In genomic region chr11:78431176-78431575, GRCm38 (mm10) we compare ENCODE assay signal across 21 mouse cellular contexts. TPM values are rescaled to one million over a fixed set of nuclear protein-coding genes. Genes with fewer than 3 reads are reported as not detected.
DNase-seq lines count a peak whose midpoint lies in the region; ATAC-seq and TF ChIP-seq lines count a peak whose summit lies in the region.
"Had no signal": no experiment of that assay in that cellular context is flagged by ENCODE, and none has a peak within 500 bp of the region (broad histone marks: within the 10 kb centered on the region; RNA-seq: fewer than 3 reads in every experiment).

No protein-coding gene starts in this region.

- DNase-seq in kidney, adult 2 months: peak; percentile 89
- peak; percentile 71 for DNase-seq in kidney, postnatal 14 days
- DNase-seq in limb, embryonic 10.5 days (ENCODE audit: low spot score): no peak
- no peak for DNase-seq in thymus, adult 2 months
- DNase-seq in spleen, postnatal 4 days (ENCODE audit: low spot score in 2 of 2): no peak
- DNase-seq: cerebellum, adult 11-12 months; gastrocnemius, postnatal 10 days; lung, postnatal 4 days had no signal

- H3K4me2 ChIP-seq in kidney, embryonic 16.5 days (replicated peaks; ENCODE audit: low read depth, low read length): no peak overlapping the region
- H3K4me2 ChIP-seq in intestine, embryonic 15.5 days (replicated peaks): no peak overlapping the region
- H3K4me2 ChIP-seq: forebrain, embryonic 15.5 days; hindbrain, embryonic 15.5 days; limb, embryonic 15.5 days; midbrain, embryonic 15.5 days; neural tube, embryonic 13.5 days had no signal

- TF ChIP-seq CTCF in kidney, adult 2 months (conservative IDR thresholded peaks at IDR 0.05; ENCODE audit: insufficient read depth, insufficient read length, low read depth, low read length): no peak
- no peak for TF ChIP-seq CTCF in thymus, adult 2 months (IDR thresholded peaks at IDR 0.05; ENCODE audit: borderline replicate concordance, control insufficient read depth, extremely low read depth, insufficient read depth, low read length, poor library complexity)

- H3K36me3 ChIP-seq in kidney, adult 2 months (ENCODE audit: control insufficient read depth, insufficient read depth, low read length): no peaks in the 10 kb centered on the region
- no peaks in the 10 kb centered on the region for H3K36me3 ChIP-seq in kidney, embryonic 16.5 days (ENCODE audit: insufficient read depth, low read length)
- no peaks in the 10 kb centered on the region for H3K36me3 ChIP-seq in intestine, embryonic 15.5 days
- no peaks in the 10 kb centered on the region for H3K36me3 ChIP-seq in limb, embryonic 10.5 days
- H3K36me3 ChIP-seq in thymus, adult 2 months (ENCODE audit: control insufficient read depth, insufficient read depth, low read length): no peaks in the 10 kb centered on the region
- H3K36me3 ChIP-seq: embryonic facial prominence, embryonic 10.5 days; forebrain, embryonic 15.5 days; heart, embryonic 10.5 days; hindbrain, embryonic 15.5 days; limb, embryonic 15.5 days; midbrain, embryonic 15.5 days; neural tube, embryonic 13.5 days had no signal

- TF ChIP-seq POLR2A in kidney, adult 2 months (IDR thresholded peaks at IDR 0.05; ENCODE audit: low read depth, low read length): no peak
- no peak for TF ChIP-seq POLR2A in thymus, adult 2 months (IDR thresholded peaks at IDR 0.05; ENCODE audit: control insufficient read depth, extremely low read depth, insufficient read depth, low read length, poor library complexity)

- no peak for ATAC-seq in kidney, embryonic 16.5 days (ENCODE audit: low FRiP score, low TSS enrichment)
- ATAC-seq in intestine, embryonic 15.5 days: no peak
- ATAC-seq: forebrain, embryonic 15.5 days; midbrain, embryonic 15.5 days had no signal

- no peak overlapping the region for H3K9ac ChIP-seq in kidney, embryonic 16.5 days (replicated peaks; ENCODE audit: low read length)
- no peak overlapping the region for H3K9ac ChIP-seq in intestine, embryonic 15.5 days
- H3K9ac ChIP-seq: forebrain, embryonic 15.5 days; hindbrain, embryonic 15.5 days; limb, embryonic 15.5 days; liver, embryonic 14.5 days; midbrain, embryonic 15.5 days; neural tube, embryonic 13.5 days had no signal

- 39% methylated on average over 10 of the region's 10 CpGs for WGBS in kidney, adult 2 months
- 61% methylated on average over 10 of the region's 10 CpGs for WGBS in kidney, embryonic 16.5 days
- 73% methylated on average over 10 of the region's 10 CpGs for WGBS in intestine, embryonic 15.5 days
- WGBS in limb, embryonic 10.5 days: 90% methylated on average over 10 of the region's 10 CpGs
- 88% methylated on average over 10 of the region's 10 CpGs for WGBS in thymus, adult 2 months

- H3K27ac ChIP-seq in kidney, adult 2 months (ENCODE audit: insufficient read depth, low read depth, low read length): 0 out of 2 replicates have a peak overlapping the region, but pooled peaks have one; percentile 2
- no peak overlapping the region for H3K27ac ChIP-seq in kidney, embryonic 16.5 days (ENCODE audit: low read length)
- 0 out of 2 replicates have a peak overlapping the region, but pooled peaks have one; percentile 48 for H3K27ac ChIP-seq in intestine, embryonic 15.5 days
- no peak overlapping the region for H3K27ac ChIP-seq in limb, embryonic 10.5 days
- no peak overlapping the region for H3K27ac ChIP-seq in thymus, adult 2 months (ENCODE audit: control insufficient read depth, insufficient read depth, low read length)
- H3K27ac ChIP-seq: embryonic facial prominence, embryonic 10.5 days; forebrain, embryonic 15.5 days; heart, embryonic 10.5 days; hindbrain, embryonic 15.5 days; limb, embryonic 15.5 days; liver, embryonic 14.5 days; midbrain, embryonic 15.5 days; neural tube, embryonic 13.5 days had no signal

- no peaks in the 10 kb centered on the region for H3K9me3 ChIP-seq in kidney, embryonic 16.5 days (ENCODE audit: low read length)
- H3K9me3 ChIP-seq in intestine, embryonic 15.5 days: no peaks in the 10 kb centered on the region
- H3K9me3 ChIP-seq in limb, embryonic 10.5 days (replicated peaks): no peaks in the 10 kb centered on the region
- H3K9me3 ChIP-seq: embryonic facial prominence, embryonic 10.5 days; forebrain, embryonic 15.5 days; heart, embryonic 10.5 days; hindbrain, embryonic 15.5 days; limb, embryonic 15.5 days; midbrain, embryonic 15.5 days; neural tube, embryonic 13.5 days had no signal

- H3K4me3 ChIP-seq in kidney, adult 2 months (ENCODE audit: insufficient read depth, low read depth, low read length): no peak overlapping the region
- no peak overlapping the region for H3K4me3 ChIP-seq in kidney, embryonic 16.5 days (ENCODE audit: low read length)
- no peak overlapping the region for H3K4me3 ChIP-seq in intestine, embryonic 15.5 days (replicated peaks)
- H3K4me3 ChIP-seq in limb, embryonic 10.5 days: no peak overlapping the region
- H3K4me3 ChIP-seq in thymus, adult 2 months (ENCODE audit: control insufficient read depth, insufficient read depth, low read length): no peak overlapping the region
- H3K4me3 ChIP-seq: embryonic facial prominence, embryonic 10.5 days; forebrain, embryonic 15.5 days; heart, embryonic 10.5 days; hindbrain, embryonic 15.5 days; limb, embryonic 15.5 days; midbrain, embryonic 15.5 days; neural tube, embryonic 13.5 days had no signal

- no peaks in the 10 kb centered on the region for H3K27me3 ChIP-seq in kidney, adult 2 months (replicated peaks; ENCODE audit: control insufficient read depth, insufficient read depth, low read length)
- H3K27me3 ChIP-seq in kidney, embryonic 16.5 days (ENCODE audit: insufficient read depth, low read length): no peaks in the 10 kb centered on the region
- no peaks in the 10 kb centered on the region for H3K27me3 ChIP-seq in intestine, embryonic 15.5 days (replicated peaks)
- no peaks in the 10 kb centered on the region for H3K27me3 ChIP-seq in limb, embryonic 10.5 days (ENCODE audit: low read depth, poor library complexity, severe bottlenecking)
- no peaks in the 10 kb centered on the region for H3K27me3 ChIP-seq in thymus, adult 2 months (ENCODE audit: control insufficient read depth, insufficient read depth, low read length)
- H3K27me3 ChIP-seq: forebrain, embryonic 15.5 days; hindbrain, embryonic 15.5 days; limb, embryonic 15.5 days; midbrain, embryonic 15.5 days; neural tube, embryonic 13.5 days had no signal

- peaks cover 13% of the 10 kb centered on the region for H3K4me1 ChIP-seq in kidney, adult 2 months (ENCODE audit: control insufficient read depth, insufficient read depth, low read length)
- H3K4me1 ChIP-seq in kidney, embryonic 16.5 days (ENCODE audit: insufficient read depth, low read length): peaks cover 22% of the 10 kb centered on the region
- peaks cover 18% of the 10 kb centered on the region for H3K4me1 ChIP-seq in intestine, embryonic 15.5 days (replicated peaks)
- H3K4me1 ChIP-seq in limb, embryonic 10.5 days: peaks cover 26% of the 10 kb centered on the region
- peaks cover 5% of the 10 kb centered on the region; the same call in 1 of the 2 replicates for H3K4me1 ChIP-seq in thymus, adult 2 months (replicated peaks; ENCODE audit: control insufficient read depth, insufficient read depth, low read length)
- H3K4me1 ChIP-seq: hindbrain, embryonic 15.5 days; midbrain, embryonic 15.5 days had no signal

RNA-seq across cellular contexts. Expression of gene Slc13a2, which starts 9.2 kb away (rescaled TPM):
- 91.0 and 105 TPM in 2 replicates for polyA plus RNA-seq in kidney, adult 2 months (2012; rRNA removed)
- 2.2 and 2.4 TPM in 2 replicates for polyA plus RNA-seq in kidney, embryonic 16.5 days (2015; fragmentation: Nextera tagmentation; extraction: Ambion mirVana)
- polyA plus RNA-seq in intestine, embryonic 15.5 days (2015; fragmentation: Nextera tagmentation; extraction: Ambion mirVana): 1.3 and 2.5 TPM in 2 replicates
- not detected in 2 replicates for polyA plus RNA-seq in limb, embryonic 10.5 days (2016; fragmentation: Nextera tagmentation; extraction: Ambion mirVana)
- 0.61 and 0.68 TPM in 2 replicates for polyA plus RNA-seq in thymus, adult 2 months (2012; rRNA removed)
- polyA plus RNA-seq: cortical plate, adult 2 months; embryonic facial prominence, embryonic 10.5 days; forebrain, embryonic 15.5 days; heart, embryonic 10.5 days; heart, postnatal 0 days; hindbrain, embryonic 15.5 days; midbrain, embryonic 15.5 days; neural tube, embryonic 13.5 days had no signal

RNA-seq across cellular contexts. Expression of gene Slc46a1, which starts 34.3 kb away (rescaled TPM):
- polyA plus RNA-seq in kidney, adult 2 months (2012; rRNA removed): 93.2 and 115 TPM in 2 replicates
- 24.7 and 24.9 TPM in 2 replicates for polyA plus RNA-seq in kidney, embryonic 16.5 days (2015; fragmentation: Nextera tagmentation; extraction: Ambion mirVana)
- polyA plus RNA-seq in intestine, embryonic 15.5 days (2015; fragmentation: Nextera tagmentation; extraction: Ambion mirVana): 12.2 and 13.3 TPM in 2 replicates
- 15.0 and 18.1 TPM in 2 replicates for polyA plus RNA-seq in limb, embryonic 10.5 days (2016; fragmentation: Nextera tagmentation; extraction: Ambion mirVana)
- 8.3 and 11.2 TPM in 2 replicates for polyA plus RNA-seq in thymus, adult 2 months (2012; rRNA removed)

RNA-seq across cellular contexts. Expression of gene Foxn1, which starts 44.8 kb away (rescaled TPM):
- polyA plus RNA-seq in kidney, adult 2 months (2012; rRNA removed): 0.03 and 0.05 TPM in 2 replicates
- 0.05 TPM in 1 of 2 replicates, not detected in the other for polyA plus RNA-seq in kidney, embryonic 16.5 days (2015; fragmentation: Nextera tagmentation; extraction: Ambion mirVana)
- polyA plus RNA-seq in intestine, embryonic 15.5 days (2015; fragmentation: Nextera tagmentation; extraction: Ambion mirVana): not detected in 2 replicates
- 0.06 TPM in 1 of 2 replicates, not detected in the other for polyA plus RNA-seq in limb, embryonic 10.5 days (2016; fragmentation: Nextera tagmentation; extraction: Ambion mirVana)
- 27.0 and 31.3 TPM in 2 replicates for polyA plus RNA-seq in thymus, adult 2 months (2012; rRNA removed)
- polyA plus RNA-seq: forebrain, embryonic 15.5 days; heart, postnatal 0 days; hindbrain, embryonic 15.5 days; intestine, embryonic 14.5 days; liver, embryonic 14.5 days; midbrain, embryonic 15.5 days; neural tube, embryonic 13.5 days had no signal

Comparison
In these comparisons a context has a peak if more than half of its experiments do, and no peak if none do; other contexts are left out.
1. H3K27ac ChIP-seq: peak in kidney, adult 2 months (single experiment) and intestine, embryonic 15.5 days (single experiment); none in kidney, embryonic 16.5 days (single experiment), limb, embryonic 10.5 days (single experiment) and thymus, adult 2 months (single experiment).
2. RNA of gene Slc13a2, which starts 9.2 kb away (polyA plus RNA-seq): 91.0 to 105 TPM in kidney, adult 2 months; 2.2 to 2.4 TPM in kidney, embryonic 16.5 days, 1.3 to 2.5 TPM in intestine, embryonic 15.5 days, 0.61 to 0.68 TPM in thymus, adult 2 months and not detected in limb, embryonic 10.5 days; every median in the first group is over 10 times any median in the second.
3. DNase-seq: peak in kidney, adult 2 months (single experiment) and kidney, postnatal 14 days (single experiment); none in limb, embryonic 10.5 days (single experiment), thymus, adult 2 months (single experiment) and spleen, postnatal 4 days (0 of 2).
4. RNA of gene Foxn1, which starts 44.8 kb away (polyA plus RNA-seq): 27.0 to 31.3 TPM in thymus, adult 2 months; 0.03 to 0.05 TPM in kidney, adult 2 months, not detected in intestine, embryonic 15.5 days, 0.05 TPM in kidney, embryonic 16.5 days and 0.06 TPM in limb, embryonic 10.5 days; every median in the first group is over 10 times any median in the second.